Mouse (Mus musculus) liver, adult 2 months (tissue): ENCODE measurements around the gene Wdr47. TPM values are rescaled to one million over a fixed set of nuclear protein-coding genes. Genes with fewer than 3 reads are reported as not detected.

Experiments used
- DNase-seq: peaks from one replicate; pipeline ENCODE4 v3.0.0-alpha.2; 2011; ENCODE audit warnings: low read depth, low spot score; ENCODE audit errors: extremely low read depth
- H3K27ac ChIP-seq: fragments of 200-500 bp; replicated peaks from 2 replicates; pipeline ENCODE4 v1.5.1; 2012; ENCODE audit warnings: low read depth, mild to moderate bottlenecking, control low read depth, inconsistent platforms, low read length; ENCODE audit not compliant: insufficient read depth
- H3K27me3 ChIP-seq: fragments of 200-500 bp; 2 replicates; pipeline ENCODE4 v1.6.1; 2012; ENCODE audit warnings: mild to moderate bottlenecking, moderate library complexity, low read length, inconsistent platforms; ENCODE audit not compliant: control insufficient read depth, insufficient read depth
- H3K36me3 ChIP-seq: fragments of 200-500 bp; 2 replicates; pipeline ENCODE4 v1.6.1; 2012; ENCODE audit warnings: low read length, inconsistent platforms; ENCODE audit not compliant: control insufficient read depth, insufficient read depth
- H3K4me1 ChIP-seq: fragments of 200-500 bp; 2 replicates; pipeline ENCODE4 v1.6.1; 2011; ENCODE audit warnings: low read length; ENCODE audit not compliant: control insufficient read depth, insufficient read depth
- H3K4me3 ChIP-seq: fragments of 200-500 bp; 2 replicates; pipeline ENCODE4 v1.5.1; 2011; ENCODE audit warnings: low read depth, mild to moderate bottlenecking, control low read depth, low read length, moderate library complexity; ENCODE audit not compliant: insufficient read depth
- H3K79me2 ChIP-seq: fragments of 200-500 bp; 2 replicates; pipeline ENCODE4 v1.6.1; 2012; ENCODE audit warnings: inconsistent platforms, mild to moderate bottlenecking, low read length, moderate library complexity; ENCODE audit not compliant: control insufficient read depth, insufficient read depth
- H3K9ac ChIP-seq: fragments of 200-500 bp; 2 replicates; pipeline ENCODE4 v1.6.1; 2012; ENCODE audit warnings: low read depth, mild to moderate bottlenecking, control low read depth, inconsistent platforms, low read length
- CTCF ChIP-seq: fragments of 200-500 bp; IDR thresholded peaks from 2 replicates; pipeline ENCODE4 v1.5.1; 2011; ENCODE audit warnings: low read depth, low read length, control low read depth
- POLR2A ChIP-seq: fragments of 200-500 bp; IDR thresholded peaks from 2 replicates; pipeline ENCODE4 v1.6.1; 2011; ENCODE audit warnings: low read length, control low read depth; ENCODE audit not compliant: insufficient read depth; ENCODE audit errors: extremely low read depth
- WGBS: fragments of 180-500 bp; shearing (Covaris S2); methylation state at CpG from one replicate; pipeline ENCODE4 v1.1.7; 2018; 5-methylcytosine and 5-hydroxymethylcytosine counted together
- polyA plus RNA-seq: library from polyadenylated mRNA; depleted of rRNA; stranded (reverse); fragments of >200 nt; gene quantifications from 2 replicates; pipeline ENCODE4 v1.2.3, GENCODE M21; 2012; rRNA removed
- total RNA-seq: library from RNA; depleted of rRNA; stranded (reverse); fragments of >200 nt; gene quantifications from 2 replicates; pipeline ENCODE4 v1.2.3, GENCODE M21; 2014; rRNA removed

Wdr47 gene
- total RNA-seq (1.2 and 1.7 TPM in 2 replicates), polyA plus RNA-seq (0.50 and 0.73 TPM in 2 replicates)

GRCm38 (mm10) chr3:108590786-108591529 lies at the start of gene Wdr47:
TSS of gene Wdr47 (plus strand) at chr3:108591279.
- no peaks in the 10 kb centered on the region for H3K27me3 ChIP-seq
- no peaks in the 10 kb centered on the region for H3K36me3 ChIP-seq
- DNase-seq, result peak; percentile 85
- peak within 1 kb of the TSS; percentile 56 for H3K9ac ChIP-seq
- H3K4me1 ChIP-seq, result peaks cover 6% of the 10 kb centered on the region; the same call in 1 of the 2 replicates
- H3K27ac ChIP-seq, result 0 out of 2 replicates have a peak within 1 kb of the TSS, but pooled peaks have one; percentile 23
- H3K79me2 ChIP-seq, result no peaks in the 10 kb centered on the region
- peak within 1 kb of the TSS; percentile 64 for H3K4me3 ChIP-seq
- peak; percentile 65 for TF ChIP-seq POLR2A
- TF ChIP-seq CTCF, result no peak
- WGBS, result 4% methylated on average over 44 of the region's 44 CpGs

- H3K36me3 ChIP-seq, result no peaks in the 10 kb centered on the region
- H3K27me3 ChIP-seq, result no peaks in the 10 kb centered on the region
- no peaks in the 10 kb centered on the region for H3K79me2 ChIP-seq
- H3K4me1 ChIP-seq, result no peaks in the 10 kb centered on the region
- TF ChIP-seq POLR2A (no peak), CTCF (no peak)
- H3K4me3 ChIP-seq, result no peak overlapping the region
- no peak overlapping the region for H3K27ac ChIP-seq
- WGBS, result 75% methylated on average over 11 of the region's 11 CpGs
- H3K9ac ChIP-seq, result no peak overlapping the region
- DNase-seq, result no peak
Measured at GRCm38 (mm10) chr3:108542299-108542698, 48.8 kb upstream of the Wdr47 start.

GRCm38 (mm10) chr3:108554111-108554561 lies 36.9 kb upstream of the Wdr47 start:
- Histone ChIP-seq H3K4me1 (no peaks in the 10 kb centered on the region), H3K4me3 (peak overlapping the region; percentile 77), H3K36me3 (peaks cover 11% of the 10 kb centered on the region; the same call in 1 of the 2 replicates), H3K79me2 (no peaks in the 10 kb centered on the region), H3K27me3 (no peaks in the 10 kb centered on the region), H3K27ac (peak overlapping the region; percentile 42), H3K9ac (peak overlapping the region; percentile 88)
- WGBS, result under 1% methylated on average over 42 of the region's 42 CpGs
- TF ChIP-seq CTCF, result no peak
- no peak for TF ChIP-seq POLR2A
- DNase-seq, result no peak

- TF ChIP-seq POLR2A (peak; percentile 100), CTCF (peak; percentile 81)
- peak overlapping the region; percentile 88 for H3K9ac ChIP-seq
- H3K27ac ChIP-seq, result peak overlapping the region; percentile 42
- H3K4me3 ChIP-seq, result peak overlapping the region; percentile 77
- no peaks in the 10 kb centered on the region for H3K4me1 ChIP-seq
- peak; percentile 91 for DNase-seq
- no peaks in the 10 kb centered on the region for H3K79me2 ChIP-seq
- peaks cover 12% of the 10 kb centered on the region; the same call in 1 of the 2 replicates for H3K36me3 ChIP-seq
- H3K27me3 ChIP-seq, result no peaks in the 10 kb centered on the region
- WGBS, result 17% methylated on average over 22 of the region's 22 CpGs
Measured at GRCm38 (mm10) chr3:108554587-108555312, 36.3 kb upstream of the Wdr47 start.

GRCm38 (mm10) chr3:108557888-108558287 lies 33.2 kb upstream of the Wdr47 start:
- H3K4me1 ChIP-seq, result peaks cover 4% of the 10 kb centered on the region; the same call in 1 of the 2 replicates
- no peak for DNase-seq

More at GRCm38 (mm10) chr3:108557888-108558287, 33.2 kb upstream of the Wdr47 start:
- Histone ChIP-seq H3K27me3 (no peaks in the 10 kb centered on the region), H3K79me2 (peaks cover 2% of the 10 kb centered on the region; the same call in 1 of the 2 replicates), H3K27ac (no peak overlapping the region), H3K4me3 (no peak overlapping the region), H3K36me3 (peaks cover 15% of the 10 kb centered on the region; the same call in 1 of the 2 replicates), H3K9ac (no peak overlapping the region)
- 96% methylated on average over 4 of the region's 4 CpGs for WGBS
- no peak for TF ChIP-seq POLR2A
- TF ChIP-seq CTCF, result no peak
